Mouse (Mus musculus): Measurements from ENCODE around the gene Cbx7. TPM values are rescaled to one million over a fixed set of nuclear protein-coding genes. Genes with fewer than 3 reads are reported as not detected.
A peak's percentile ranks its signal among the peaks of the same experiment; 100 is the strongest.

The Cbx7 gene
- total RNA-seq, 1 experiment from 2014 or later, result 3.4 TPM

GRCm38 (mm10) chr15:79873995-79874394 lies 96.9 kb downstream of the Cbx7 start:
- ATAC-seq (replicated peaks; ENCODE audit: low read depth, poor library complexity, severe bottlenecking), result 0 out of 2 replicates have a peak, but pooled peaks have one; percentile 18

GRCm38 (mm10) chr15:79873545-79873944 lies 97.4 kb downstream of the Cbx7 start:
- ATAC-seq (replicated peaks; ENCODE audit: low read depth, poor library complexity, severe bottlenecking), result no peak

GRCm38 (mm10) chr15:79867260-79868002 lies 103.5 kb downstream of the Cbx7 start:
- no peak for ATAC-seq (replicated peaks; ENCODE audit: low read depth, poor library complexity, severe bottlenecking)

Other genes with a start within 250 kb of the Cbx7 start
- gene Sun2, start 228.6 kb downstream of the Cbx7 start, total RNA-seq (2017), result 53.7 and 73.2 TPM in 2 replicates
- gene Dnal4, start 193.3 kb downstream of the Cbx7 start, total RNA-seq (2017), result 16.0 and 18.0 TPM in 2 replicates
- gene Nptxr, start 166.4 kb downstream of the Cbx7 start, total RNA-seq (2017), result 0.05 and 0.55 TPM in 2 replicates
- gene Npcd, start 136.9 kb downstream of the Cbx7 start, total RNA-seq (2017), result not detected in 2 replicates
- gene Cbx6, start 136.4 kb downstream of the Cbx7 start, total RNA-seq (2017), result 11.0 and 19.6 TPM in 2 replicates
- 188 and 214 TPM in 2 replicates for gene Apobec3, start 79.5 kb downstream of the Cbx7 start, total RNA-seq (2017)
- 0.10 and 0.82 TPM in 2 replicates for gene Pdgfb, start 43.9 kb upstream of the Cbx7 start, total RNA-seq (2017)
- 4.8 and 6.1 TPM in 2 replicates for gene Syngr1, start 120.2 kb upstream of the Cbx7 start, total RNA-seq (2017)
- gene Rpl3, start 120.7 kb upstream of the Cbx7 start, total RNA-seq (2017), result 2,920 and 3,083 TPM in 2 replicates
- gene Tab1, start 162.0 kb upstream of the Cbx7 start, total RNA-seq (2017), result 10.6 and 19.9 TPM in 2 replicates
- gene Mgat3, start 202.6 kb upstream of the Cbx7 start, total RNA-seq (2017), result not detected in 2 replicates